Mouse (Mus musculus) embryo, embryonic 11.5 days (tissue): ENCODE results near the gene Zfand3.

Experiments
- DNase-seq: peaks from one replicate; pipeline ENCODE4 v3.0.0-alpha.2; 2012; ENCODE audit warnings: low read depth, low spot score

The Zfand3 gene

DNA sequence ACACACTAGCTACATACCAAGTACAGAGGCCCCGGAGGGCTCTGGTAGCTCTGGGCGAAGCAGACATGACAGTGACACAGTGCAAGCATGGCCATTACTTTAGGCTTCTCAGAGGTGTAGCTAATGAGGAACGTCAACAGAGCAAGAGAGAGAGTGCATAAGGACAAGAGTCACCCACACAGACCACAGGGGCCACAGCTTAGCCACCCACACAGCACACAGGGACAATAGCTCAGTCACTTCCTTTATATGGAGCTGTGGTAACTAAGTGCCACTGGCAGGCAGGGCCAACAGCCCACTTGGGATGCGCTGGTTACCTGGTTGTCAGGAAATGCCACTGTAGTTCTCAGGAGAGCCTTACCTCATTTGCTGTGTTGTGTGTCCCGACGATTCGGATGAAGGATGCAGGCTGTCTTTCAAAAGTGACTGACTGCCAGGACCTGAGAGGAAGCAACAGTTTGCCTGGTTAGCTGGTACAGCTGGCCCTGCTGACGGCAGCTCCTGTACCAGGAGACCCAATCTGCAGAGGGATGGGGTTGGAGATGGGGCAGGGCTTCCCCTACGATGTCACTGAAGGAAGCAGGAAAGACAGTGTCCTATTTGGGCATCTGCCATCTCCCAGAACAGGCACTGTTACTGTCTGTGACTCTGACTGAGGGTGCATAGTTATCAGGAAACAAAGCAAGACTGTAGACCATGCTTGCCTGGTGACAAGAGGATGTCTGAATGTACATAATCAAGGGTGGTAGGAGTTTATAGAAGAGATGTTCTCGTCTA, 224.1 kb downstream of the Zfand3 start:
- DNase-seq: no peak

- DNase-seq: no peak
Observed at GRCm38 (mm10) chr17:30230428-30230827, 225.9 kb downstream of the Zfand3 start.

DNA sequence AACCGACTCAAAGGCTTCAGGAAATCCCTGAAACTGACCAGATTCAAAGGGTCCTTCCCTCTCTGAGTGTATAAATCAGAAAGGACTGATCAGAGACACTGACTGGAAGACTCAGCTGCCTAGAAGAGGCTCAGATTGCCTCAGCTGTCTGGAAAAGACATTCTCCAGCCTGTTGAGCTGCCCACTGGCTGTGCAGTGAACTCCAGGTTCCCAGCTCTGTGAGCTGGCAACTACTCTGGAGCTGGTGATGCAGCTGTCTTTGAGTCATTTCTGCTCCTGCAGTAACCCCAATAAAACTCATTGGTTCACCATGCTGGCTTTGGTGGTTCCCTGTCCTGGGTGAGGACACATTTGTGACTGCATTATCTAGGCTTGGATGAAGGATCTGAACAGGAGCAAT, 226.9 kb downstream of the Zfand3 start:
- no peak for DNase-seq

GRCm38 (mm10) chr17:30232698-30233097, 228.2 kb downstream of the Zfand3 start:
- no peak for DNase-seq

DNA sequence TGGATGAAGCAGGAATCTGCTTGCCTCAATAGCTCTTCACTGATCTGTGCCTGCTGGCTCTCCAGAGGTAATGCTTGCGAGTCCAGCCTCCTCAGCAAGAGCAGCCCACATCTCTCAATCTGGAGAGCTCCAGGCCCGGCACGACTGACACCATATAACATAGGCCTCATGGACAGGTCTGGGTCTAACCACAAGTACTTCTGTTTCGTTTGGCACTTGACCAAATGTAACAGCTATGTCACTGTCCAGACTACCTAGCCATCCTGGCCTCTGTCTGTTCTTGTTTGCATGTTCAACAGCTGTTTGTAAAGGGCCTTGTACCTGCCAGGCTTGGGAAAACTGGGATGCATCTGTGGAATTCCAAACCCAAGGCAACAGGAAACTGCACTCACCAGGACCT, 230.8 kb downstream of the Zfand3 start:
- DNase-seq: no peak

- DNase-seq: no peak
Observed at GRCm38 (mm10) chr17:30236611-30237010, 232.1 kb downstream of the Zfand3 start.

DNA sequence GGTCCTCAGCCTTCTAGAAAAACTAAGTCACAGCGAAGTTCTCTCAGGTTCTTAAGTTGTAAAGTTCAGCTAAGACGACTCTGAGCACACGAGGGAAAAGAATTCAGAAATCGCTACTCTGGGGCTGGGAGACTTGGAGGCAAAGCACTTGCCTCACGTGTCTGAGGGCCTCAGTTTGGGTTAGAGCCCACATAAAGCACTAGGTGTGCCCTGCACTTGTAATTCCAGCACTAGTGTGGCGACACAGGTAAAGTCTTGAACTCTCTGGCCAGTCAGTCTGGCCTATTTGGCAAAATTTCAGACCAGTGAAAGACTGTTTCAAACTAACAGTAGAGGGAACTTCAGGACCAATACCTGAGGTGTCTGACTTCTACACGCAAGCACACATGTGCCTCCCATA, 233.1 kb downstream of the Zfand3 start:
- no peak for DNase-seq

- DNase-seq: no peak
Observed at GRCm38 (mm10) chr17:30239458-30239857, 234.9 kb downstream of the Zfand3 start.

- no peak for DNase-seq
Observed at GRCm38 (mm10) chr17:30240659-30241058, 236.1 kb downstream of the Zfand3 start.

DNA sequence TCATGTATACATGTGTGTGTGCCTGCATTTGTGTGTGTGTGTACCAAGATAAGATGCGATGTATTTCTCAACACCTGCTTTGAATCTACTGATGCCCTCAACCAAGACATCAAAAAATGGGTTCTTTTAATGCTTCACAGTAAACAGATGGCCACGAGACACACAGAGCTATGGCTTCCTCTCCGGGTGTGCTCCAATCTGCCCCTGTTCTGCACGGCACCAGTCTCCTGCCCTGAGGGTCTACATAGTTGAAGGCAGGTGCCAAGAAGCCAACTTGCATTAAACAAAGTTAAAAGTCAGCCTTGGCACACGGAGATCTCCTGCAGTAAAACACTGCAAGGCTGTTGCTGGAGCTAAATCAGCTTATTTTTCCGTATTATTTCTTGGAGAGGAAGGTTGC, 236.5 kb downstream of the Zfand3 start:
- DNase-seq: no peak

- no peak for DNase-seq
Observed at GRCm38 (mm10) chr17:30241720-30242322, 237.3 kb downstream of the Zfand3 start.

GRCm38 (mm10) chr17:30242647-30243046, 238.1 kb downstream of the Zfand3 start:
- DNase-seq: no peak

- no peak for DNase-seq
Observed at GRCm38 (mm10) chr17:30243540-30243939, 239.0 kb downstream of the Zfand3 start.

- DNase-seq: no peak
Observed at GRCm38 (mm10) chr17:30244651-30245307, 240.2 kb downstream of the Zfand3 start.

DNA sequence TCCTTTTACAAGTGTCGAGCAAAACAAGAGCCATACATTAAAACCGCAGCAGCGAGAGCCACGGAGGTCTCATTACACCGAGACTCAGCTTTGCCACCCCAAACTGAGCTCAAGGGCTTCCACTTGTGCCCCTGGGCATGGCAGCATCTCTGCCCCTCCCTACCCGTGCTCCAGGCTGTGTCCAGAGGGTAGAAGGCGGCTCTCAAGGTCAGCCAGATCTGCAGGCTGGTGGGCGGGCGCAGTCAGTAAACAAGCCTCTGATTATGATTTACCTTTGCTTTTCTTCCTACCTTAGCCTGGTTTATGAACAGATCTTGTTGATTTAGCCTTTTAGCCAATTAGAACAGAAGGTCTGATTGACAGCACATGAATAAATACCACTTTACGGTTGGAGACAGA, 240.8 kb downstream of the Zfand3 start:
- DNase-seq: no peak

DNA sequence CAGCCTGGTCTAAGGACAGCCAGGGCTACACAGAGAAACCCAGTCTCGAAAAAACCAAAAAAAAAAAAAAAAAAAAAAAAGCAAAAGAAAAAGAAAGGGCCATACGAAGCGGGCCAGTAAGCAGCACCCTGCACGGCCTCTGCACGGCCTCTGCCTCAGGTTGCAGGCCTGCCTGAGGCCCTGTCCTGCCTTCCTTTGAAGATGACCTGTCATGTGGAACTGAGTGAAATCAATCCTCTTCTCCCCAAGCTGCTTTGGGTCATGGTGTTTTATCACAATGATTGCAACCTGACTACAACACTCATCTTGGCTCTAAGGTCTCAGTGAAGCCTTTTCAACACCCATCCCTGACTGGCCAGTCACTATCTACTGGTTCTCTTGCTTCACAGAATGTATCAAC, 248.5 kb downstream of the Zfand3 start:
- DNase-seq: no peak

- DNase-seq: no peak
Observed at GRCm38 (mm10) chr17:30253924-30254323, 249.4 kb downstream of the Zfand3 start.

GRCm38 (mm10) chr17:30255928-30256560, 251.5 kb downstream of the Zfand3 start:
- DNase-seq: no peak

GRCm38 (mm10) chr17:30258480-30258879, 253.9 kb downstream of the Zfand3 start:
- DNase-seq: no peak

GRCm38 (mm10) chr17:30259938-30260337, 255.4 kb downstream of the Zfand3 start:
- DNase-seq: no peak
